ENCODE assay signal across 18 mouse cellular contexts in genomic region chr8:126657546-126657945, GRCm38 (mm10).
DNase-seq lines count a peak whose midpoint lies in the region; ATAC-seq and TF ChIP-seq lines count a peak whose summit lies in the region.
"Had no signal": no experiment of that assay in that cellular context is flagged by ENCODE, and none has a peak within 500 bp of the region (broad histone marks: within the 10 kb centered on the region; RNA-seq: fewer than 3 reads in every experiment).

No protein-coding gene starts in this region.

- no peak overlapping the region for H3K4me2 ChIP-seq in neural tube, embryonic 13.5 days

- H3K4me3 ChIP-seq in gastrocnemius, adult 2 months, result no peak overlapping the region
- H3K4me3 ChIP-seq in neural tube, embryonic 13.5 days, result no peak overlapping the region
- H3K4me3 ChIP-seq: heart, adult 2 months; left cerebral cortex, adult 2 months; megakaryocyte, embryonic 14.5 days had no signal

- H3K9me3 ChIP-seq in neural tube, embryonic 13.5 days, result no peaks in the 10 kb centered on the region
- H3K9me3 ChIP-seq: megakaryocyte, embryonic 14.5 days had no signal

- intact Hi-C loops in gastrocnemius, adult 2 months (cut with DNase I), result no loop called here

- 39% methylated on average over 6 of the region's 6 CpGs for WGBS in neural tube, embryonic 13.5 days

- TF ChIP-seq CTCF in gastrocnemius, adult 2 months (IDR thresholded peaks at IDR 0.05), result no peak

- H3K4me1 ChIP-seq in neural tube, embryonic 13.5 days (replicated peaks), result peaks cover 61% of the 10 kb centered on the region

- no peak for ATAC-seq in neural tube, embryonic 13.5 days (ENCODE audit: low read depth)
- ATAC-seq: midbrain, embryonic 16.5 days had no signal

- H3K9ac ChIP-seq in neural tube, embryonic 13.5 days, result no peak overlapping the region

- 0 out of 2 replicates have a peak overlapping the region, but pooled peaks have one; percentile 20 for H3K27ac ChIP-seq in gastrocnemius, adult 2 months
- 0 out of 2 replicates have a peak overlapping the region, but pooled peaks have one; percentile 23 for H3K27ac ChIP-seq in neural tube, embryonic 13.5 days (replicated peaks)
- H3K27ac ChIP-seq: heart, adult 2 months; left cerebral cortex, adult 2 months had no signal

- DNase-seq in gastrocnemius, adult 2 months, result no peak
- DNase-seq in gastrocnemius, postnatal 25 days, result no peak
- DNase-seq in kidney, postnatal 10 days, result peak; percentile 35
- DNase-seq in kidney, adult 18-20 months, result no peak
- peak; percentile 17 for DNase-seq in adrenal gland, postnatal 25 days
- no peak for DNase-seq in right cerebral cortex, postnatal 4 days
- DNase-seq: cerebellum, adult 9-11 months; gastrocnemius, postnatal 14 days; heart, adult 2 months; left cerebral cortex, postnatal 4 days; liver; lung, adult 18-20 months; retina, postnatal 1 day; thymus, adult 2 months had no signal

- no peaks in the 10 kb centered on the region for H3K36me3 ChIP-seq in neural tube, embryonic 13.5 days

- H3K27me3 ChIP-seq in neural tube, embryonic 13.5 days, result no peaks in the 10 kb centered on the region
- H3K27me3 ChIP-seq: megakaryocyte, embryonic 14.5 days had no signal

Comparison
In these comparisons a context has a peak if more than half of its experiments do, and no peak if none do; other contexts are left out.
1. DNase-seq: peak in kidney, postnatal 10 days (single experiment) and adrenal gland, postnatal 25 days (single experiment); none in gastrocnemius, adult 2 months (single experiment), gastrocnemius, postnatal 25 days (single experiment), kidney, adult 18-20 months (single experiment) and right cerebral cortex, postnatal 4 days (single experiment).